Mouse (Mus musculus) adrenal gland, adult (tissue): Measurements from ENCODE around the gene Rgs6.

Source experiments
- DNase-seq, 2 experiments: peaks; one replicate each; pipeline ENCODE4 v3.0.0; 2022 to 2023; ENCODE audit warnings: low spot score in 1 of 2; ENCODE audit not compliant: inconsistent age in 2 of 2

Gene Rgs6

GRCm38 (mm10) chr12:83018005-83018404 lies 429.9 kb downstream of the Rgs6 start:
- peak; percentile 69 to 95 for DNase-seq

GRCm38 (mm10) chr12:83026985-83027384 lies 438.9 kb downstream of the Rgs6 start:
- peak in 1 of 2 experiments; percentile 30 for DNase-seq

GRCm38 (mm10) chr12:83033171-83033835 lies 445.2 kb downstream of the Rgs6 start:
- DNase-seq, result no peak

GRCm38 (mm10) chr12:83034859-83035569 lies 446.9 kb downstream of the Rgs6 start:
- no peak for DNase-seq

- no peak for DNase-seq
Measured at GRCm38 (mm10) chr12:83037798-83038560, 449.9 kb downstream of the Rgs6 start.

GRCm38 (mm10) chr12:83038779-83039178 lies 450.7 kb downstream of the Rgs6 start:
- DNase-seq, result no peak

GRCm38 (mm10) chr12:83039859-83040258 lies 451.8 kb downstream of the Rgs6 start:
- no peak for DNase-seq

GRCm38 (mm10) chr12:83043980-83044620 lies 456.0 kb downstream of the Rgs6 start:
- DNase-seq, result no peak

GRCm38 (mm10) chr12:83044621-83044990 lies 456.5 kb downstream of the Rgs6 start:
- no peak for DNase-seq

- peak; percentile 28 to 58 for DNase-seq
Measured at GRCm38 (mm10) chr12:83045001-83045531, 457.0 kb downstream of the Rgs6 start.

- peak; percentile 80 to 84 for DNase-seq
Measured at GRCm38 (mm10) chr12:83046734-83047133, 458.6 kb downstream of the Rgs6 start.

GRCm38 (mm10) chr12:83047710-83048109 lies 459.6 kb downstream of the Rgs6 start:
- no peak for DNase-seq

- DNase-seq, result no peak
Measured at GRCm38 (mm10) chr12:83050514-83050913, 462.4 kb downstream of the Rgs6 start.

GRCm38 (mm10) chr12:83052391-83052790 lies 464.3 kb downstream of the Rgs6 start:
- no peak for DNase-seq

GRCm38 (mm10) chr12:83055690-83056089 lies 467.6 kb downstream of the Rgs6 start:
- no peak for DNase-seq

GRCm38 (mm10) chr12:83066426-83066825 lies 478.3 kb downstream of the Rgs6 start:
- no peak for DNase-seq

- DNase-seq, result no peak
Measured at GRCm38 (mm10) chr12:83070848-83071247, 482.8 kb downstream of the Rgs6 start.

- peak in 1 of 2 experiments; percentile 58 for DNase-seq
Measured at GRCm38 (mm10) chr12:83072181-83072887, 484.2 kb downstream of the Rgs6 start.

- peak; percentile 32 to 39 for DNase-seq
Measured at GRCm38 (mm10) chr12:83072951-83073878, 485.1 kb downstream of the Rgs6 start.
